Mouse (Mus musculus): ENCODE data around the gene Msrb3. TPM values are rescaled to one million over a fixed set of nuclear protein-coding genes. Genes with fewer than 3 reads are reported as not detected.
"Not testable (repeated sequence)": the region's sequence is repeated elsewhere in the genome, so short reads cannot be mapped to it uniquely, and the experiment has no call there.

The Msrb3 gene
- total RNA-seq, 2 experiments from 2014 or later: 0.09 TPM; not detected in 1

DNA sequence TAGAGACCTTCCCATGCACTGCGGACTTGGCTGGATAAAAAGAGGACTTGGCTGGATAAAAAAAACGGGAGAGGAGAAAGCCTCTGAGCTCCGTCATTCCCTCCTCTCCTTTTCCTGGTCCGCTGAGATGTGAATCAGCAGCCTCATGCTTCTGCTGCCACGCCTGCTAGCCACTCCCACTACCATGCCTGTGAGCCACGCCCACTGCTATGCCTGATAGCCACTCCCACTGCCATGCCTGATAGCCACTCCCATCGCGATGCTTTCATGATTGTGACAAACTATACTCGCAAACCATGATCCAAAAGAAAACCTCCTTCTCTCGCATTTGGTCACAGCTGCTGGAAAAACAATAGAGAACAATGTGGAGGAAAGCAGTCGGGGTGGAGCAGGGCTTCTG is 133.5 kb downstream of the Msrb3 start:
- no peak for ATAC-seq (replicated peaks; ENCODE audit: low FRiP score, poor library complexity, severe bottlenecking)

DNA sequence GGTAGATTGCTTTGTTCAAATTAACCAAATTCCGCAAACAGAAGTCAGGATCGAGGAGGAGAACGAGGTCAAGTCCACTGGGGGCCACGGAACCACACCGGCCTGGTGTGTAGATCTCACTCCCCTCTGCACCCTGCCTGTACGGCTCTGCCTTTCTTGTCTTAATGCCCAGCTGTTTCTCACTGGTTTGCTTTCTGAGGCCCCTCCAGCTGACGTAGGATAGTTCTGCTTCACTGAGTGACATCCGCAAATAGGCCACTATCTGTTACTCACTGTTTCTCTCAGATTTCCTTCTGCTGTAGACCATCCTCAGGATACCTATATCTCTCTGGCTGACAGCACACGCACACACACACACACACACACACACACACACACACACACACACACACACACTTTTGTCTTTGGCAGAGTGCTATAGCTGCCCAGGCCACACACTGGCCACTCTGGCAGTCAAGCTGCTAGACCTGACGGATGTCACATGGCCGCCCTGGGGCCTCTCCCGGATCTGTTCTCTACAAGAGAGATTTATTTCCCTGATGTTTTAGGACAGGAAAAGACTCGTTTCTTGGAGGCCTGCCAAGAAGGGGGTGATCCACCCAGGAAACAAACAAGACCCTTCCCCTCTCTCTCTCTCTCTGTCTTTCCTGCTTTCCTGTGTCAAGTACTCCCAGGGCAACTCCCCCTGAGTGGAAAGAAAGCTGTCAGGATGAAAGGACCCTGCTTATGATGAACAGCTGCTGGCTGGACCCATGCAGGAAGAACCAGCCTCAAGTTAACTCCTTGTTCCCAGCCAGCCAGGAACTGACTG is 135.0 kb downstream of the Msrb3 start:
- ATAC-seq (replicated peaks; ENCODE audit: low FRiP score, poor library complexity, severe bottlenecking): no peak

- ATAC-seq (replicated peaks; ENCODE audit: low FRiP score, poor library complexity, severe bottlenecking): no peak
Observed at GRCm38 (mm10) chr10:120762958-120763357, 135.9 kb downstream of the Msrb3 start.

GRCm38 (mm10) chr10:120760679-120761078 is 138.2 kb downstream of the Msrb3 start:
- no peak for ATAC-seq (replicated peaks; ENCODE audit: low FRiP score, poor library complexity, severe bottlenecking)

GRCm38 (mm10) chr10:120759883-120760282 is 139.0 kb downstream of the Msrb3 start:
- ATAC-seq (replicated peaks; ENCODE audit: low FRiP score, poor library complexity, severe bottlenecking): no peak

GRCm38 (mm10) chr10:120752454-120752853 is 146.4 kb downstream of the Msrb3 start:
- ATAC-seq (replicated peaks; ENCODE audit: low FRiP score, poor library complexity, severe bottlenecking): no peak

GRCm38 (mm10) chr10:120751821-120752261 is 147.1 kb downstream of the Msrb3 start:
- no peak for ATAC-seq (replicated peaks; ENCODE audit: low FRiP score, poor library complexity, severe bottlenecking)

GRCm38 (mm10) chr10:120751295-120751722 is 147.6 kb downstream of the Msrb3 start:
- no peak for ATAC-seq (replicated peaks; ENCODE audit: low FRiP score, poor library complexity, severe bottlenecking)

DNA sequence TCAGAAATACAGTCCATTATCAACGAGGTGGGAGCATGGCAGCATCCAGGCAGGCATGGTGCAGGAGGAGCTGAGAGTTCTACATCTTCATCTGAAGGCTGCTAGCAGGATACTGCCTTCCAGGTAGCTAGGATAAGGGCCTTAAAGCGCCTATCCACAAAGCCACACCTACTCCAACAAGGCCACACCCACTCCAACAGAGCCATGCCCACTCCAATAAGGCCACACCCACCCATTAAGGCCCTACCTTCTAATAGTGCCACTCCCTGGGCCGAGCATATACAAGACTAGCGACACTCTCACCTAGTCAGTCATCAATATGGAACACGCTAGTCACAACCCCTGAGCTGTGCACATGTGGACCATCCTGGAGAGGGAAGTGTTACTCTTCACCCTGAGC is 149.3 kb downstream of the Msrb3 start:
- not testable (repeated sequence) for ATAC-seq (replicated peaks; ENCODE audit: low FRiP score, poor library complexity, severe bottlenecking)

GRCm38 (mm10) chr10:120748156-120748555 is 150.7 kb downstream of the Msrb3 start:
- ATAC-seq (replicated peaks; ENCODE audit: low FRiP score, poor library complexity, severe bottlenecking): no peak

GRCm38 (mm10) chr10:120745138-120745856 is 153.6 kb downstream of the Msrb3 start:
- no peak for ATAC-seq (replicated peaks; ENCODE audit: low FRiP score, poor library complexity, severe bottlenecking)

- no peak for ATAC-seq (replicated peaks; ENCODE audit: low FRiP score, poor library complexity, severe bottlenecking)
Observed at GRCm38 (mm10) chr10:120744441-120745137, 154.3 kb downstream of the Msrb3 start.

GRCm38 (mm10) chr10:120736508-120737069 is 162.3 kb downstream of the Msrb3 start:
- ATAC-seq (replicated peaks; ENCODE audit: low FRiP score, poor library complexity, severe bottlenecking): no peak

DNA sequence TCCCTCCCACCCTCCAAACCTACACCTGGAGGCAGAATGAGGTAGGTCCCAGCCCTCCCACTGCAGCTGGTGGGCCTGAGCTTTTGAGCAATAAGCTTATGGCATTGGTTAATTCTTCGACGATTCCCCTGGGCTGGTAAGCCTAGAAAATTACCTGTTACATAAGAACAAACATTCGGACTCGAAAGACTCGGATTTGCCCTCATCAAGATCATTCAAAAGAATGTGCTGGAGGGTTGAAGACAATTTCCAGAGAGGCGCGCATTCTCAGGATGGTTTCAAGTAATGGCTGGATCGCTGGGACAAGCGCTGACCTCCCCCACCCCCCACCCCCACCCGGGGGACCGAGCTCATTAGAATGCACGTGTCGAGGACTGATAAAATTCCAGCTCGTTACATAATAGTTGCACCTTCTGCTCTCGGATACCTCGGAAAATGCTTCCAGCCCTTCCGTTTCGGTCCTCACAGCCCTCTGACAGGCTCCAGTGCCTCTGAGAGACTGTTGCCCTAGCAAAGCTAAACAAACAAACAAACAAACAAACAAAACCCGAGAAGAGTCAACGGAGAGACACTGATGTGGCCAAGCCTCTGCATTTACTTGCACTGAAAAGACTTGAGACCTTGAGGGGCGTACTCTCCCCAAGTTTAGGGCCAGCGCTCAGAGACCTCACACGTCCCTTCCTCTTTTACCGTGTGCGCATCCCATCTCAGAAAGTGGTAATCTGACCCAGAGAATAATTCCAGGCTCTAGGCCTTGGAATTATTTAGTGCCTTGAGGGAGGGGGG is 163.0 kb downstream of the Msrb3 start:
- ATAC-seq (replicated peaks; ENCODE audit: low FRiP score, poor library complexity, severe bottlenecking): no peak

GRCm38 (mm10) chr10:120734364-120734763 is 164.5 kb downstream of the Msrb3 start:
- no peak for ATAC-seq (replicated peaks; ENCODE audit: low FRiP score, poor library complexity, severe bottlenecking)
